Mouse (Mus musculus) forebrain, embryonic 16.5 days (tissue): ENCODE measurements around the gene Capn3. TPM values are rescaled to one million over a fixed set of nuclear protein-coding genes. Genes with fewer than 3 reads are reported as not detected.
A peak's percentile ranks its signal among the peaks of the same experiment; 100 is the strongest.

Experiments
- ATAC-seq: fragments of 200-750 bp; cut with Nextera tagmentation; 2 replicates; pipeline ENCODE4 v1.8.0; 2017; ENCODE audit warnings: mild to moderate bottlenecking, moderate library complexity
- H3K27ac ChIP-seq: fragments of 300-500 bp; sonication (generic); 2 replicates; pipeline ENCODE4 v1.5.1; 2014; ENCODE audit warnings: low read length, control low read depth
- H3K27me3 ChIP-seq: fragments of 300-500 bp; sonication (generic); replicated peaks from 2 replicates; pipeline ENCODE4 v1.6.1; 2014; ENCODE audit warnings: low read length; ENCODE audit not compliant: control insufficient read depth, insufficient read depth
- H3K36me3 ChIP-seq: fragments of 300-500 bp; sonication (generic); 2 replicates; pipeline ENCODE4 v1.6.1; 2014; ENCODE audit not compliant: control insufficient read depth, insufficient read depth
- H3K4me1 ChIP-seq: fragments of 300-500 bp; sonication (generic); replicated peaks from 2 replicates; pipeline ENCODE4 v1.6.1; 2014; ENCODE audit warnings: low read length; ENCODE audit not compliant: control insufficient read depth, insufficient read depth
- H3K4me2 ChIP-seq: fragments of 300-500 bp; sonication (generic); 2 replicates; pipeline ENCODE4 v1.6.1; 2014; ENCODE audit warnings: mild to moderate bottlenecking, low read length, control low read depth
- H3K4me3 ChIP-seq: fragments of 300-500 bp; sonication (generic); replicated peaks from 2 replicates; pipeline ENCODE4 v1.5.1; 2014; ENCODE audit warnings: mild to moderate bottlenecking, low read length, control low read depth
- H3K9ac ChIP-seq: fragments of 300-500 bp; sonication (generic); replicated peaks from 2 replicates; pipeline ENCODE4 v1.6.1; 2014; ENCODE audit warnings: low read depth, low read length, control low read depth
- H3K9me3 ChIP-seq: fragments of 300-500 bp; sonication (generic); 2 replicates; pipeline ENCODE4 v1.6.1; 2016; ENCODE audit warnings: low read length; ENCODE audit not compliant: control insufficient read depth
- WGBS: fragments of 180-500 bp; shearing (Covaris S2); extraction: QIAGEN DNeasy Blood & Tissue Kit; methylation state at CpG from one replicate; pipeline ENCODE4 v1.1.7; 2014; 5-methylcytosine and 5-hydroxymethylcytosine counted together
- polyA plus RNA-seq: library from polyadenylated mRNA; unstranded; fragments of >200 nt; fragmentation: Nextera tagmentation; extraction: Ambion mirVana; gene quantifications from 2 replicates; pipeline ENCODE4 v1.2.1, GENCODE M21; 2015

Capn3 gene
- polyA plus RNA-seq: 0.37 TPM in 2 replicates

- Histone ChIP-seq H3K27me3 (no peaks in the 10 kb centered on the region), H3K9me3 (no peaks in the 10 kb centered on the region), H3K4me1 (no peaks in the 10 kb centered on the region), H3K27ac (no peak within 1 kb of the TSS), H3K36me3 (no peaks in the 10 kb centered on the region), H3K9ac (no peak within 1 kb of the TSS), H3K4me2 (no peak within 1 kb of the TSS), H3K4me3 (no peak within 1 kb of the TSS)
- ATAC-seq: no peak
- WGBS: 74% methylated on average over 4 of the region's 4 CpGs
Measured at GRCm38 (mm10) chr2:120455719-120456118, at the start of gene Capn3. Capn3 (plus strand) TSS chr2:120456019.

GRCm38 (mm10) chr2:120411096-120411628, 44.7 kb upstream of the Capn3 start:
- no peaks in the 10 kb centered on the region for H3K9me3 ChIP-seq
- no peaks in the 10 kb centered on the region for H3K36me3 ChIP-seq
- WGBS: 92% methylated on average over 3 of the region's 3 CpGs
- peaks cover 6% of the 10 kb centered on the region for H3K4me1 ChIP-seq
- no peak overlapping the region for H3K4me2 ChIP-seq
- H3K4me3 ChIP-seq: no peak overlapping the region
- H3K27me3 ChIP-seq: no peaks in the 10 kb centered on the region
- no peak for ATAC-seq
- no peak overlapping the region for H3K9ac ChIP-seq
- H3K27ac ChIP-seq: no peak overlapping the region

- Histone ChIP-seq H3K4me2 (no peak overlapping the region), H3K9ac (no peak overlapping the region), H3K36me3 (no peaks in the 10 kb centered on the region), H3K4me3 (no peak overlapping the region), H3K27ac (peak overlapping the region; percentile 49; the same call in 1 of the 2 replicates), H3K27me3 (no peaks in the 10 kb centered on the region), H3K9me3 (no peaks in the 10 kb centered on the region), H3K4me1 (peaks cover 6% of the 10 kb centered on the region)
- ATAC-seq: peak; percentile 38; the same call in 1 of the 2 replicates
Measured at GRCm38 (mm10) chr2:120414113-120414512, 41.7 kb upstream of the Capn3 start.

GRCm38 (mm10) chr2:120414738-120415414, 40.9 kb upstream of the Capn3 start:
- H3K27me3 ChIP-seq: no peaks in the 10 kb centered on the region
- peak overlapping the region; percentile 66 for H3K27ac ChIP-seq
- no peak overlapping the region for H3K9ac ChIP-seq
- 42% methylated on average over 1 of the region's 1 CpGs for WGBS
- H3K4me2 ChIP-seq: no peak overlapping the region
- no peaks in the 10 kb centered on the region for H3K9me3 ChIP-seq
- ATAC-seq: peak; percentile 84
- H3K36me3 ChIP-seq: no peaks in the 10 kb centered on the region
- peaks cover 6% of the 10 kb centered on the region for H3K4me1 ChIP-seq
- H3K4me3 ChIP-seq: no peak overlapping the region

- H3K9ac ChIP-seq: no peak overlapping the region
- no peak overlapping the region for H3K27ac ChIP-seq
- H3K9me3 ChIP-seq: no peaks in the 10 kb centered on the region
- 89% methylated on average over 5 of the region's 5 CpGs for WGBS
- H3K27me3 ChIP-seq: no peaks in the 10 kb centered on the region
- H3K4me3 ChIP-seq: no peak overlapping the region
- H3K4me2 ChIP-seq: no peak overlapping the region
- H3K36me3 ChIP-seq: no peaks in the 10 kb centered on the region
- H3K4me1 ChIP-seq: no peaks in the 10 kb centered on the region
- no peak for ATAC-seq
Measured at GRCm38 (mm10) chr2:120424386-120424785, 31.4 kb upstream of the Capn3 start.

GRCm38 (mm10) chr2:120444486-120444885, 11.3 kb upstream of the Capn3 start:
- no peak for ATAC-seq
- WGBS: 93% methylated on average over 1 of the region's 1 CpGs
- H3K36me3 ChIP-seq: no peaks in the 10 kb centered on the region
- H3K9me3 ChIP-seq: no peaks in the 10 kb centered on the region
- H3K4me3 ChIP-seq: no peak overlapping the region
- no peaks in the 10 kb centered on the region for H3K27me3 ChIP-seq
- H3K4me1 ChIP-seq: no peaks in the 10 kb centered on the region
- H3K27ac ChIP-seq: no peak overlapping the region
- H3K9ac ChIP-seq: no peak overlapping the region
- H3K4me2 ChIP-seq: no peak overlapping the region

- Histone ChIP-seq H3K27me3 (no peaks in the 10 kb centered on the region), H3K9ac (no peak overlapping the region), H3K4me1 (no peaks in the 10 kb centered on the region), H3K9me3 (no peaks in the 10 kb centered on the region), H3K4me3 (no peak overlapping the region), H3K4me2 (no peak overlapping the region), H3K27ac (no peak overlapping the region), H3K36me3 (no peaks in the 10 kb centered on the region)
- ATAC-seq: no peak
- 80% methylated on average over 10 of the region's 10 CpGs for WGBS
Measured at GRCm38 (mm10) chr2:120446373-120446772, 9.4 kb upstream of the Capn3 start.

- Histone ChIP-seq H3K27ac (no peak overlapping the region), H3K9me3 (no peaks in the 10 kb centered on the region), H3K4me1 (no peaks in the 10 kb centered on the region), H3K4me3 (no peak overlapping the region), H3K27me3 (no peaks in the 10 kb centered on the region), H3K9ac (no peak overlapping the region), H3K4me2 (no peak overlapping the region), H3K36me3 (no peaks in the 10 kb centered on the region)
- no peak for ATAC-seq
- 94% methylated on average over 1 of the region's 1 CpGs for WGBS
Measured at GRCm38 (mm10) chr2:120447306-120447705, 8.5 kb upstream of the Capn3 start.

- H3K4me3 ChIP-seq: no peak overlapping the region
- H3K36me3 ChIP-seq: no peaks in the 10 kb centered on the region
- H3K27me3 ChIP-seq: no peaks in the 10 kb centered on the region
- H3K27ac ChIP-seq: no peak overlapping the region
- no peaks in the 10 kb centered on the region for H3K4me1 ChIP-seq
- H3K4me2 ChIP-seq: no peak overlapping the region
- H3K9ac ChIP-seq: no peak overlapping the region
- WGBS: 57% methylated on average over 6 of the region's 6 CpGs
- no peaks in the 10 kb centered on the region for H3K9me3 ChIP-seq
- no peak for ATAC-seq
Measured at GRCm38 (mm10) chr2:120450724-120451123, 5.1 kb upstream of the Capn3 start.
